In genomic region chr10:123076245-123077023, GRCm38 (mm10) we compare ENCODE assay signal across 8 mouse cellular contexts. TPM values are rescaled to one million over a fixed set of nuclear protein-coding genes. Genes with fewer than 3 reads are reported as not detected.
A peak's percentile ranks its signal among the peaks of the same experiment; 100 is the strongest.
DNase-seq lines count a peak whose midpoint lies in the region; ATAC-seq and TF ChIP-seq lines count a peak whose summit lies in the region.

Mon2 (minus strand) TSS chr10:123076505.

- H3K36me3 ChIP-seq in embryonic facial prominence, embryonic 15.5 days: peaks cover 14% of the 10 kb centered on the region; the same call in 1 of the 2 replicates
- no peaks in the 10 kb centered on the region for H3K36me3 ChIP-seq in kidney, embryonic 14.5 days (ENCODE audit: control insufficient read depth, insufficient read depth, low read length)
- no peaks in the 10 kb centered on the region for H3K36me3 ChIP-seq in limb, embryonic 15.5 days

- peak; percentile 92 for DNase-seq in 416B (ENCODE audit: low read depth)
- peak; percentile 95 for DNase-seq in heart, adult 9 months (ENCODE audit: low spot score in 2 of 2)
- DNase-seq in monocyte, adult 2 months (ENCODE audit: low read depth in 1 of 2, low spot score in 2 of 2): peak; percentile 85 to 89
- DNase-seq in spleen, postnatal 36 days (ENCODE audit: low spot score in 2 of 2): peak; percentile 97 to 98

- peak within 1 kb of the TSS; percentile 80 for H3K9ac ChIP-seq in embryonic facial prominence, embryonic 15.5 days
- H3K9ac ChIP-seq in kidney, embryonic 14.5 days (ENCODE audit: low read depth, low read length): peak within 1 kb of the TSS; percentile 91
- peak within 1 kb of the TSS; percentile 87 for H3K9ac ChIP-seq in limb, embryonic 15.5 days

- TF ChIP-seq CTCF in bone marrow, adult 2 months (IDR thresholded peaks at IDR 0.05; ENCODE audit: control insufficient read depth, insufficient read depth, low read length): no peak

- WGBS in bone marrow, adult 2 months: under 1% methylated on average over 58 of the region's 58 CpGs
- WGBS in embryonic facial prominence, embryonic 15.5 days: under 1% methylated on average over 57 of the region's 58 CpGs
- WGBS in kidney, embryonic 14.5 days: under 1% methylated on average over 56 of the region's 58 CpGs
- WGBS in limb, embryonic 15.5 days: under 1% methylated on average over 51 of the region's 58 CpGs

- H3K4me3 ChIP-seq in bone marrow, adult 2 months (replicated peaks; ENCODE audit: control insufficient read depth, low read depth, low read length): peak within 1 kb of the TSS; percentile 97
- peak within 1 kb of the TSS; percentile 96 for H3K4me3 ChIP-seq in embryonic facial prominence, embryonic 15.5 days (replicated peaks)
- peak within 1 kb of the TSS; percentile 96 for H3K4me3 ChIP-seq in kidney, embryonic 14.5 days (ENCODE audit: low read length)
- peak within 1 kb of the TSS; percentile 92 for H3K4me3 ChIP-seq in limb, embryonic 15.5 days

- ATAC-seq in embryonic facial prominence, embryonic 15.5 days (ENCODE audit: insufficient number of reproducible peaks, low FRiP score, low TSS enrichment, low read depth): peak; percentile 99
- peak; percentile 100 for ATAC-seq in kidney, embryonic 14.5 days (ENCODE audit: low FRiP score, low TSS enrichment)
- peak; percentile 97 for ATAC-seq in limb, embryonic 15.5 days (ENCODE audit: insufficient number of reproducible peaks, low FRiP score, low TSS enrichment, low read depth)

- H3K27me3 ChIP-seq in embryonic facial prominence, embryonic 15.5 days: no peaks in the 10 kb centered on the region
- no peaks in the 10 kb centered on the region for H3K27me3 ChIP-seq in kidney, embryonic 14.5 days (ENCODE audit: control insufficient read depth, insufficient read depth, low read length)
- H3K27me3 ChIP-seq in limb, embryonic 15.5 days: no peaks in the 10 kb centered on the region

- H3K4me1 ChIP-seq in bone marrow, adult 2 months (ENCODE audit: control insufficient read depth, insufficient read depth, low read length): peaks cover 1% of the 10 kb centered on the region; the same call in 1 of the 2 replicates
- H3K4me1 ChIP-seq in embryonic facial prominence, embryonic 15.5 days: peaks cover 9% of the 10 kb centered on the region
- H3K4me1 ChIP-seq in kidney, embryonic 14.5 days (ENCODE audit: control insufficient read depth, insufficient read depth, low read length): peaks cover 8% of the 10 kb centered on the region; the same call in 1 of the 2 replicates
- peaks cover 7% of the 10 kb centered on the region for H3K4me1 ChIP-seq in limb, embryonic 15.5 days

- peak within 1 kb of the TSS; percentile 94 for H3K27ac ChIP-seq in bone marrow, adult 2 months (ENCODE audit: control insufficient read depth, insufficient read depth, low read depth, low read length, poor library complexity)
- H3K27ac ChIP-seq in embryonic facial prominence, embryonic 15.5 days (replicated peaks): peak within 1 kb of the TSS; percentile 75; the same call in 1 of the 2 replicates
- peak within 1 kb of the TSS; percentile 32; the same call in 1 of the 2 replicates for H3K27ac ChIP-seq in kidney, embryonic 14.5 days (ENCODE audit: low read depth, low read length)
- H3K27ac ChIP-seq in limb, embryonic 15.5 days: peak within 1 kb of the TSS; percentile 81

- H3K4me2 ChIP-seq in embryonic facial prominence, embryonic 15.5 days (replicated peaks): peak within 1 kb of the TSS; percentile 63
- H3K4me2 ChIP-seq in kidney, embryonic 14.5 days (replicated peaks; ENCODE audit: low read depth, low read length): peak within 1 kb of the TSS; percentile 78
- peak within 1 kb of the TSS; percentile 64 for H3K4me2 ChIP-seq in limb, embryonic 15.5 days

- peak; percentile 69; the same call in 1 of the 2 replicates for TF ChIP-seq POLR2A in bone marrow, adult 2 months (IDR thresholded peaks at IDR 0.05; ENCODE audit: borderline replicate concordance, control insufficient read depth, low read depth, low read length)

- no peaks in the 10 kb centered on the region for H3K9me3 ChIP-seq in embryonic facial prominence, embryonic 15.5 days (replicated peaks)
- no peaks in the 10 kb centered on the region for H3K9me3 ChIP-seq in kidney, embryonic 14.5 days (ENCODE audit: control insufficient read depth, low read length)
- no peaks in the 10 kb centered on the region for H3K9me3 ChIP-seq in limb, embryonic 15.5 days

RNA-seq across cellular contexts. Expression of gene Mon2, which starts in this region (rescaled TPM):
- polyA plus RNA-seq in bone marrow, adult 2 months (2011; ENCODE audit: insufficient read depth, insufficient read length, low replicate concordance, missing spikeins): 14.4 and 24.4 TPM in 2 replicates
- polyA plus RNA-seq in embryonic facial prominence, embryonic 15.5 days (2015; fragmentation: Nextera tagmentation; extraction: Ambion mirVana): 32.2 and 35.3 TPM in 2 replicates
- 28.6 and 40.8 TPM in 2 replicates for polyA plus RNA-seq in kidney, embryonic 14.5 days (2014; fragmentation: Nextera tagmentation; extraction: Ambion mirVana)
- polyA plus RNA-seq in limb, embryonic 15.5 days (2015; fragmentation: Nextera tagmentation; extraction: Ambion mirVana): 24.5 and 29.9 TPM in 2 replicates

Comparison
In these comparisons a context has a peak if more than half of its experiments do, and no peak if none do; other contexts are left out.
1. Peak in every context shown above with its lines: DNase-seq, ATAC-seq, H3K4me3 ChIP-seq and H3K27ac ChIP-seq.
2. H3K27ac ChIP-seq: peak in every context shown above with its lines; median percentile 94 in bone marrow, adult 2 months; 81 in limb, embryonic 15.5 days; 75 in embryonic facial prominence, embryonic 15.5 days; 32 in kidney, embryonic 14.5 days.